Mouse (Mus musculus): ENCODE measurements around the gene Lrrfip1.

The Lrrfip1 gene

GRCm38 (mm10) chr1:90998268-90998890 lies at the start of gene Lrrfip1:
Lrrfip1 (plus strand) TSS chr1:90998737.
- DNase-seq (ENCODE audit: low read depth, low spot score) = no peak

- no peak for DNase-seq (ENCODE audit: low read depth, low spot score)
Observed at GRCm38 (mm10) chr1:90949309-90949708, 49.2 kb upstream of the Lrrfip1 start.

- DNase-seq (ENCODE audit: low read depth, low spot score) = no peak
Observed at GRCm38 (mm10) chr1:90951670-90952069, 46.9 kb upstream of the Lrrfip1 start.

- no peak for DNase-seq (ENCODE audit: low read depth, low spot score)
Observed at GRCm38 (mm10) chr1:90952808-90953207, 45.7 kb upstream of the Lrrfip1 start, which contains the start of gene Prlh. Prlh (plus strand) TSS chr1:90953108.

- DNase-seq (ENCODE audit: low read depth, low spot score) = no peak
Observed at GRCm38 (mm10) chr1:90953688-90954087, 44.8 kb upstream of the Lrrfip1 start.

- DNase-seq (ENCODE audit: low read depth, low spot score) = peak; percentile 35
Observed at GRCm38 (mm10) chr1:90956245-90957096, 42.1 kb upstream of the Lrrfip1 start.

GRCm38 (mm10) chr1:90962526-90962925 lies 36.0 kb upstream of the Lrrfip1 start:
- DNase-seq (ENCODE audit: low read depth, low spot score) = no peak

- DNase-seq (ENCODE audit: low read depth, low spot score) = no peak
Observed at GRCm38 (mm10) chr1:90962994-90963393, 35.5 kb upstream of the Lrrfip1 start.

- no peak for DNase-seq (ENCODE audit: low read depth, low spot score)
Observed at GRCm38 (mm10) chr1:90967583-90967982, 31.0 kb upstream of the Lrrfip1 start.

GRCm38 (mm10) chr1:90968649-90969048 lies 29.9 kb upstream of the Lrrfip1 start:
- DNase-seq (ENCODE audit: low read depth, low spot score) = no peak

GRCm38 (mm10) chr1:90969347-90969784 lies 29.2 kb upstream of the Lrrfip1 start, which contains the start of gene Rab17:
Rab17 (minus strand) TSS chr1:90969661.
- DNase-seq (ENCODE audit: low read depth, low spot score) = no peak

GRCm38 (mm10) chr1:90969881-90970390 lies 28.6 kb upstream of the Lrrfip1 start:
- no peak for DNase-seq (ENCODE audit: low read depth, low spot score)

GRCm38 (mm10) chr1:90972911-90973573 lies 25.5 kb upstream of the Lrrfip1 start:
- peak; percentile 16 for DNase-seq (ENCODE audit: low read depth, low spot score)

- no peak for DNase-seq (ENCODE audit: low read depth, low spot score)
Observed at GRCm38 (mm10) chr1:90973574-90973911, 25.0 kb upstream of the Lrrfip1 start.

- no peak for DNase-seq (ENCODE audit: low read depth, low spot score)
Observed at GRCm38 (mm10) chr1:90974906-90975649, 23.5 kb upstream of the Lrrfip1 start.

- no peak for DNase-seq (ENCODE audit: low read depth, low spot score)
Observed at GRCm38 (mm10) chr1:90975960-90976359, 22.6 kb upstream of the Lrrfip1 start.

- no peak for DNase-seq (ENCODE audit: low read depth, low spot score)
Observed at GRCm38 (mm10) chr1:90980638-90981330, 17.8 kb upstream of the Lrrfip1 start.

- no peak for DNase-seq (ENCODE audit: low read depth, low spot score)
Observed at GRCm38 (mm10) chr1:90981346-90981745, 17.2 kb upstream of the Lrrfip1 start.

GRCm38 (mm10) chr1:90995916-90996315 lies 2.6 kb upstream of the Lrrfip1 start:
- DNase-seq (ENCODE audit: low read depth, low spot score) = no peak

GRCm38 (mm10) chr1:90997136-90997535 lies 1.4 kb upstream of the Lrrfip1 start:
- DNase-seq (ENCODE audit: low read depth, low spot score) = no peak

- DNase-seq (ENCODE audit: low read depth, low spot score) = no peak
Observed at GRCm38 (mm10) chr1:90997641-90998040, 896 bp upstream of the Lrrfip1 start.
